Mouse (Mus musculus): ENCODE data around the gene Il3.

Il3 gene

GRCm38 (mm10) chr11:54217384-54217783, 49.7 kb downstream of the Il3 start:
- DNase-seq (ENCODE audit: low read depth, low spot score): no peak

DNA sequence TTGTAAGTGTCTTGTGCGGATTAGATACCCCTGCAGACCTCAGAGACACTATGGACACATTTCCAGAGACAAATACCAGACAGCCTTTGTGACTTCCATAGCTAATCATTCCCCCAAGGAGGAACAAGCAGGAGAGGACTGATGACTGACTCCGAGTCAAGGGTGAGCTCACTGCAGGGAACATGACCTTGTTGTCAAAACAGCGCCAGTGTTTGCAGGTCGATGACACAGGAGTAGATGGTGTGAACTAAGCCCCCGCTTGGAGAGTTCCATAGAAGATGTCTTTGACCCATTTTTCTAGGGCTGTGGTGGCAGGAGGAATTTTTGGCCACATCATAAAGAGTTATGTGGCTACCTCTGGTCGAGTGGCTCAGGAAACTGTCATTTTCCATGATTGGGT, 51.0 kb downstream of the Il3 start:
- DNase-seq (ENCODE audit: low read depth, low spot score): no peak
